Mouse (Mus musculus) testis, postnatal 10 days (tissue): Measurements from ENCODE around the gene Ugt1a9.
"Not testable (repeated sequence)": the region's sequence is repeated elsewhere in the genome, so short reads cannot be mapped to it uniquely, and the experiment has no call there.

Experiments used
- DNase-seq: peaks from one replicate; pipeline ENCODE4 v3.0.0; 2021; ENCODE audit warnings: low spot score

The Ugt1a9 gene

DNA sequence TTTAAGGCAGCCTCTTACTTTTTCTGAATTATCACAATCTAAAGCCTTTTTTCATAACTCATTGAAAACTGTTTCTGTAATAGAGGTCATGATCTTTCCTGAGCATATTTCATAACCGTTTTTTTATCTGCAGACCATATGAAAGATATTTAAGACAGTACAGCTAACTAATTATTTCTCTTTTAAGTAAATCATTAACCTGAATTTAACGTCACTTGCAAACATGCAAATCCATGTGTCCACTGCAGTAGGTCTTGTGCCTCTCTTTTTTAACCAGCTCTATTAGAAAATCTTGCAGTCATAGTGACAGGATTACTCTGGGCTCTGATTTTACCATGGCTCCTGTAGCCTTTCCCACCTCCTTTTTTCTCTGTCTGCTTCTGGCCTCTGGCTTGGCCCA lies at the start of gene Ugt1a9:
Ugt1a9 (plus strand) TSS at position 306 of the 400 bp plus-strand sequence.
- no peak for DNase-seq

DNA sequence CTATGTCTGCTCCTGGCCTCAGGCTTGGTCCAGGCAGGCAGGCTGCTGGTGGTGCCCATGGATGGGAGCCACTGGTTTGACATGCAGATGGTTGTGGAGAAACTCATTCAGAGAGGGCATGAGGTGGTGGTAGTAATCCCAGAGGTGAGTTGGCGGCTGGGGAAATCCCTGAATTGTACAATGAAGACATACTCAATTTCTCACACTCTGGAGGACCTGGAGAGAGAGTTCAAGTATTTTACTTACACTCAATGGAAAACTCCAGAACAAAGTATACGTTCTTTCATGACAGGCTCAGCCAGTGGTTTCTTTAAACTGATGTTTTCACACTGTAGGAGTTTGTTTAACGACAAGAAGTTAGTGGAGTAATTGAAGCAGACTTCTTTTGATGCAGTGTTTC lies 45.4 kb upstream of the Ugt1a9 start:
- not testable (repeated sequence) for DNase-seq

DNA sequence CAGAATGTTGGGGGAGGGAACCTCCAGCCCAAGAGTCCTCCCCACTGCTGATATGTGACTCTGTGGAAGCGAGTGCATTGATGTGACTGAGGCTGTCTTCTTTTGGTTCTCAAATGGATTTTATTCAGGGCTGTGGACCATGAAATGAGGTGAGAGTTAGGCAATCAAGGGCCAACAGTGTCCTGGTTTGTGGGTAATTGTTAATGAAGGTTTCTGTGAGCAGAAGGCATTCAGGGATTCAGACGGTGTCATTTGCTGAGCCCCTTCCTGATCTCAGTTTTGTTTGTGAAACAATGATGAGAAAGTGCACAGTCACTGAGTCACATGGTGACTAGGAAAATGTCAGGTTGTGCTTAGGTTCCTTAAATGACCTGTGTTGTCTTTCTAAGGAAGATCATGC lies 27.6 kb upstream of the Ugt1a9 start:
- DNase-seq, result not testable (repeated sequence)

DNA sequence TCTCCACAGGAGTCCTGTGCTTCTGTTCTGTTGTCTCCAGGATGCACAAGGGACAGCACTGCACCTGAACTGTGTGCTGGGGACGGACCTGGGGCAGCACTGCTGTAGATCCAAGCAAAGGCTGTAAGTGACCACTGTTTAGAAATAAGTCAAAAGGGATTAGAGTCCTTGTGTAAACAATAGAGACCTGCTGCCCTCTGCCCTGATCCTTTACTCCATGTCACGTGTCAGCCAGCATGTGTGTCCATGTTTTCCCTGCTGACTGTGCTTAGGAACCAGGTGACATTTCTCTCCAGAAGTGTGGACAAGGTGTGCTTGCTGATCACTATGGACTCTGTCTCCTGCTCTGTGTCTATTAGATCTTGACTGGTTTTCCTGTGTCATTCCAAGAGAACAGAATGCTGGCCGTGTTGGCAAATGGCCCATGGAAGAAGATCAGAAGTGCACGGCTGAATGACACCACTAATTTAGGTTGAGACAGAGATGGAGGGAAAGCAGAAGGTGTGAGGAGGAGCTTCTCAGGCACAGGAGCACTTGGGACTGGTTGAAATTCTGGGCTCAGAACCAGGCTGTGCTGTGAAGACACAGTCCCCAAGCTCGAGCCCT lies 25.7 kb upstream of the Ugt1a9 start:
- DNase-seq, result not testable (repeated sequence)

DNA sequence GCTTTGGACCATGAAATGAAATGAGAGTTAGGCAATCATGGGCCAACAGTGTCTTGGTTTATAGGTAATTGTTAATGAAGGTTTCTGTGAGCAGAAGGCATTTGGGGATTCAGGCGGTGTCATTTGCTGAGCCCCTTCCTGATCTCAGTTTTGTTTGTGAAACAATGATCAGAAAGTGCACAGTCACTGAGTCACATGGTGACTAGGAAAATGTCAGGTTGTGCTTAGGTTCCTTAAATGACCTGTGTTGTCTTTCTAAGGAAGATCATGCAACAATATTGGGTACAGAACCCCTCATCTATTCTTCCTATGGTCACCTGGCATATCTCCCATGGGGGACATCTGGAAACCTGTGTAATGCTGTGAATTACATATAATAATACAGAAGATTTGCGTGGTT lies 23.2 kb upstream of the Ugt1a9 start:
- not testable (repeated sequence) for DNase-seq

DNA sequence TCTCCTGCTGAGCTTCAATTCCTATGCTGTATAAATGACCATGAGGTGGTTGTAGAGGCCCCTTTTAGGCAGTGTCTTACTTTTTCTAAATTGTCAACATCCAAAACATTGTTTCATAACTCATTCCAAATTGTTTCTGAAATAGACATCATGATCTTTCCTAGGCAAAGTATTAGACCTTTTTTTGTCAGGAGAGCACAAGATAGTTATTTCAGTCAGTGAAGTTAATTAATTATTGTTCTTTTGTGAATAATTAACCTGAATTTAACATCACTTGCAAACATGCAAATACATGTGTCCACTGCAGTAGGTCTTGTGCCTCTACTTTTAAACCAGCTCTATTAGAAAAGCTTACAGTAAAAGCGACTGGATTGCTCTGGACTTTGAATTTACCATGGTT lies 15.5 kb upstream of the Ugt1a9 start, which contains the start of gene Ugt1a10:
Ugt1a10 (plus strand) TSS at position 301 of the 400 bp plus-strand sequence.
- no peak for DNase-seq

DNA sequence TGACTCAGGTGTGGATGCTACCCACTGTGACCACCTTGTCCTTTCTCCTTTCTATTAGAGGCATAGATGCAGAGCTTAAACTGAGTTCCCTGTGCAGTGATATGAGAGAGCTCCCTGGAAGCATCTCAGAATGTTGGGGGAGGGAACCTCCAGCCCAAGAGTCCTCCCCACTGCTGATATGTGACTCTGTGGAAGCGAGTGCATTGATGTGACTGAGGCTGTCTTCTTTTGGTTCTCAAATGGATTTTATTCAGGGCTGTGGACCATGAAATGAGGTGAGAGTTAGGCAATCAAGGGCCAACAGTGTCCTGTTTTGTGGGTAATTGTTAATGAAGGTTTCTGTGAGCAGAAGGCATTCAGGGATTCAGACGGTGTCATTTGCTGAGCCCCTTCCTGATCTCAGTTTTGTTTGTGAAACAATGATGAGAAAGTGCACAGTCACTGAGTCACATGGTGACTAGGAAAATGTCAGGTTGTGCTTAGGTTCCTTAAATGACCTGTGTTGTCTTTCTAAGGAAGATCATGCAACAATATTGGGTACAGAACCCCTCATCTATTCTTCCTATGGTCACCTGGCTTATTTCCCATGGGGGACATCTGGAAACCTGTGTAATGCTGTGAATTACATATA lies 4.0 kb upstream of the Ugt1a9 start:
- not testable (repeated sequence) for DNase-seq

DNA sequence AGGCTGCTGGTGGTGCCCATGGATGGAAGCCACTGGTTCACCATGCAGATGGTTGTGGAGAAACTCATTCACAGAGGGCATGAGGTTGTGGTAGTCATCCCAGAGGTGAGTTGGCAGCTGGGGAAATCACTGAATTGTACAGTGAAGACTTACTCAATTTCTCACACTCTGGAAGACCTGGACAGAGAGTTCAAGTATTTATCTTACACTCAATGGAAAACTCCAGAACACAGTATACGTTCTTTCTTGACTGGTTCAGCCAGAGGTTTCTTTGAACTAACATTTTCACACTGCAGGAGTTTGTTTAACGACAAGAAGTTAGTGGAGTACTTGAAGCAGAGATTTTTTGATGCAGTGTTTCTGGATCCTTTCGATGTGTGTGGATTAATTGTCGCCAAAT lies 302 bp downstream of the Ugt1a9 start:
- DNase-seq, result no peak

DNA sequence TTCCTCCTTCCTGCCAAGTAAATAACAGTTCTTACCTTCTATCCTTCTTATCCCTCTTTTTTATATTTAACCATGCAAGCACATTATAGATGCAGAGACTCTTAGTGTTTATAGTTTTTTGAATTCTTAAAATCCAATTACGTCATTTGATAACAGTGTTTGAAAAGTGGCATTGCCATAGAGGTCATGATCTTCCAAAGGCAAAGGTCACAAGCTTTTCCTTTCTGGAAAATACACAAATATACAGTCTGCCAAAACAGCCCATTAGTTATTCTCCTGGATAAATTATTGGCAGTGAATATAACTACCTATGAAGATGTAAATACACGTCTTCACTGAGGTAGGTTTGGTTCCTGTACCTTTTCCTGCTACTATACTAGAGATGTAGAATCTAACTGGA lies 3.9 kb downstream of the Ugt1a9 start:
- DNase-seq, result no peak

DNA sequence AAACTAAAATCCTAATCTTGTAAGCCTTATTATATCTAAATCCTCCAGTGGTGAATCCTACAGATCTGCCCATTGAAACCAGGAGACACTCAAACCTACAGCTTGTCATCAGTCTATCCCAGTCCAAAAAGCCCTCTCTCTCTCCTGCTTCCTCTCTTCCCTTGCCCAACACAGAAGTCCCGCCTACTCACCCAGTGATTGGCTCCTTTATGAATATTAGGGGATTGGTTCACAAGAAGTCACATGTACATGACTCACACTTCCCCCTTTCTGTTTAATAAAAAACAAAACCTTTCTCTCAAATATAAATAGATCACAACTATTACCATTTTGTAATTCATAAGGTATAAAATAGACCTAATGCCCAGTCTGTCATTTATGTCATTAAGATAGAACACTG lies 6.5 kb downstream of the Ugt1a9 start:
- no peak for DNase-seq

DNA sequence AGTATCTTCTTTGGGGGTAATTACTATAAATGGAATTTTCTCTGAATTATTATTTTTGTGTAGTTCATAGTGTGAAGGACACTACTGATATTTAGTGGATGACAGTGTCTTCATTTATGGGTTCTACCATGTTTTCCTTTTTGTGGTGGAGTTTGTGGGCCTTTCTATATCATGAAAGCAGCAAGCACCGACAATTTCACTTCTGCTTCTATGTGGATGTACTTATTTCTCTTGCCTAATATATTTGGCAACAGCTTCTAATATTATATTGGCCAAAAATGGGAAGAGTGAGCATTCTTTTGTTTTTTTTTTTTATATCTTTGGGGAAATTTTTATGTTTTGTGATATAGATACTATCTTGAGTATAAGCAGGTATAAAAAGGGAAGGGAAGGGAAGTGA lies 11.1 kb downstream of the Ugt1a9 start:
- DNase-seq, result no peak

DNA sequence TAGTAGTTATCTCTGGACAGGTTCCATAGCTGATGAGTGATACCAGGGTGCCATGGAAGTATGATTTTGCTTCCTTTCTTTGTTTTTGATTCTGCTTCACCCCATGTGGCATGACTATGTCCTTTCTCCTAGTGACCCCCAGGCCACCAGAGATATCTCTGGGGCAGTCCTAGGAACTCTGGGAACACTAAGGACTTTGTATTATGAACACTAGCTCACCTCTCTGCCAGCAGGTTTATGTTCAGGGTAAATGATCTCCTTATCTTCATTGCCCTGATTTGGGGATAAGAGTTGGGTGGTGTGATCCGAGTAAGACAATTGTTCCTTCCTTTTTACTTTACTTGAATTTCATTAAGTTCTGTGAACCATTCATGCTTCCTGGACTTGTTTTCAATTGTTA lies 15.5 kb downstream of the Ugt1a9 start:
- no peak for DNase-seq

DNA sequence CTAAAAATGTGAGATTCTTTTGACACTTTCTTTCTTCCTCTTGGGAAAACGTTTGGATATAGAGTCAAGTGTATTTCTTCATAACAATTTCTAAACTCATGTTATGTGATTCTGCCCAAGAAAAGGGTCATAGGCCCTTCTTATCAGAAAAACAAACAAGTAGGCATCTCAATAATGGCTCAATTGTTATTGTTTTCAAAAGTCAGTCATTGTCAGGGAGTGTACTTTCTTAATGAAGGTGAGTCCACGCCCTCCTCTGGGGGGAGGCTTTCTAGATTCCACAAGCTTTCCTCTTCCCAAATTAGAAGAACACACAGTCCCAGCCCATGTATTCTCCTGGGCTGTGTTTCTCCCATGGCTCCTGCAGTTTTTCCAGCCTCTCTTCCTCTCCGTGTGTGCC lies 16.9 kb downstream of the Ugt1a9 start, which contains the start of gene Ugt1a8:
Ugt1a8 (plus strand) TSS at position 301 of the 400 bp plus-strand sequence.
- no peak for DNase-seq

DNA sequence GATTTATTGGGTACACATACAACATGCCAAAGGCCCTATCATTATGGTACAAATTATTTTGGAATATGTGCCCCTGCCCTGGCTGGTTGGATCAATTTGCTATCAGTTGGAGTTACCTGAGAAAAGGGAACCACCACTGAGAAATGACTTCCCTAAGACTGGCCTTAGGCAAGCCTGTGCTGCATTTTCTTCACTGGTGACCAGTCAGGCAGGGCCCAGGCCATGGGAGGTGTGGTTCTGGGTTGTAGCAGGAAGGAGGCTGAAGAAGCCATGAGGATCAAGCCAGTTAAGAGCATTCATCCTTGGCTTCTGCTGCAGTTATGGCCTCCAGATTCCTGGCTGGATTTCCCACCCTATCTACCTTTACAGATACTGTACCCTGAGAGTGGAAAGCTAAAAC lies 21.7 kb downstream of the Ugt1a9 start:
- DNase-seq, result no peak

DNA sequence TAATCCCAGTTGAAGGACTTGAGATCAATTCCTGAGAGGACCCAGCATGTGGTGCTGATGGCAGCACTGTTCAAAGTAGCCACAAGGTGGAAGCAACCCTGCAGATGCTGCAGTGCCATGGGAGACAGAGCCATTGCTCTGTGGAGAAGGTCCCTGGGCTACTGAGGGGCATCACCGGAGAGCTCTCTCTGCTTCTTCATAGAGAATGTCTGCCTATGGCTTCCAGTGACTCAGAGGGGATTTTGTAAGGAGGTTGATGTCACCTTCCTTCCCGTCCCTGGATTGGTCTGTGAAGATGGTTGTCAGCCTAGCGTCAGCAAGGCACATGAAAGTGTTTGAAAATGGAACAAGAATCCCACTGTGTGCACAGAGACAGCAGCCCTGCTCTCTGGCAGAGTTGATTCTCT lies 23.7 kb downstream of the Ugt1a9 start:
- not testable (repeated sequence) for DNase-seq

DNA sequence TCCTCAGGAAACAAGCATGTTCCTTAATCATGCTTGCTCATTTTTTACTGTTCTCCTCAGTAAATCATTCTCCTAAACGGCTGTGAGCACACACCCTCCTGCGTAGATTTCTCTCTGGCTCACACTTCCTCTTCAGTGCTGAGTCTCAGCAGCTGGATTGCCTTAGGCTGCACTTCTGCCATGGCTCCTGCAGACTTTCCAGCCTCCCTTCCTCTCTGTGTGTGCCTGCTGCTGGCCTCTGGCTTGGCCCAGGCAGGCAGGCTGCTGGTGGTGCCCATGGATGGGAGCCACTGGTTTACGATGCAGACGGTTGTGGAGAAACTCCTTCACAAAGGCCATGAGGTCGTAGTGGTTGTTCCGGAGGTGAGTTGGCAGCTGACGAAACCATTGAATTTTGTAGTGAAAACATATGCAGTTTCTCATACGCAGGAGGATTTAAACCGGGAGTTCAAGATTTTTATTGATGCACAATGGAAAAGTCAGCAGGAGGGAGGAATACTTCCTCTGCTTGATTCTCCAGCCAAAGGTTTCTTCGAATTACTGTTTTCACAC lies 24.4 kb downstream of the Ugt1a9 start, which contains the start of gene Ugt1a7c:
Ugt1a7c (plus strand) TSS at position 122 of the 552 bp plus-strand sequence.
- DNase-seq, result no peak

DNA sequence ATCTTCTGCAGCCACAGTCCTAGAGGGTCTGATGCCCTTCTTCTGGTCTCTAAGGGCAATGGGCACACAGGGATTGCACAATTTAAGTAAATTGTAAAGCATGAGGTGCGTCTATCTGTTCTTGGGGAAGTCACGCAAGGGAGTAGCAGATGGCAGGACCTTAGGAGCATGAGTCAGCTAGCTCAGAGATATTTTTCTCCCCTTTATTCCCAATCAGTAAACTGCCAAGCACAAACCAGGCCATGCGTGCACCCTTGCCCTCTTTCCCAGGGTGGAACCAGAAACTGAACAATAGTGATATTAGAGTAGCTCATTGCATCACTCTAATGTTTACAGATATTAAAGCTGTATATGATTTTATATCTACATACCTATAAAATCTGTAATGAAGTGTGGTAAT lies 27.9 kb downstream of the Ugt1a9 start:
- DNase-seq, result not testable (repeated sequence)

DNA sequence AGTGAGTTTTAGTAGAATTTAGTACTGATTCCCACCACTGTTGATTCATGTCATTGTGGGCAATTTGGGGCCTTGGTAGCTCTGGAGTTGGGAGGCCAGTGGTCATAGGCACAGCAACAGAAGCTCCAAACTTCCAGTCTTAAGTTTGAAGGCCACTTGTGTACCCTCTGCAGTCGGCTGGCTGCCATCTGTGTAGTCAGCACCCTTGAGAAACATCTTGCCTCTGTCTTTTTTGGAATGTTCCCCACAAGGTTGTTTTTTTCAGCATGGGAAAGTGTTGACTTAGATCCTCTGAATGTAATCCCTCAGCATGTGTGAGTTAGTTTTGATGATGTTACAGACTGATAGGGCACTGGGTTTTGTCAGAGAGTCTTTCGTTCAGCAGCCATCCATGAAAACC lies 29.1 kb downstream of the Ugt1a9 start:
- not testable (repeated sequence) for DNase-seq

DNA sequence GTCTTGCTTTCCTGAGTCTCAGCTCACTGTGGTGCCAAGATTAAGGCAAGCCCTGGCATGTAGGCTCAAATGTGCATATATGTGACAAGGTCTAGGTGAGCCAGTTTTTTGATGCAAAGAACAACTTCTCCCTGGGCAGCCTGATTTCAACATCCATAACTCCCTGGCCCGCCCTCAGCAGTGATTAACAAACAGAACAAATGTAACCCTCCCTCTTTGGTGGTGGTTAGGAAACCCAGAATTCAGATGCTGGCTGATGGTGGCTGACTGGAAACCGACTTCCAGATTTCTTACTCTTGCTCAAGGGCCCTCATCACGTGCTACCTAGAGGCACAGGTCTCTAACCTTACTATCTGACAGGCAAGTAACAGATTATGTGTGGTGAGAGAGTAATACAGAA lies 32.4 kb downstream of the Ugt1a9 start, which contains the start of gene Ugt1a6b:
Ugt1a6b (plus strand) TSS at position 234 of the 400 bp plus-strand sequence.
- not testable (repeated sequence) for DNase-seq

DNA sequence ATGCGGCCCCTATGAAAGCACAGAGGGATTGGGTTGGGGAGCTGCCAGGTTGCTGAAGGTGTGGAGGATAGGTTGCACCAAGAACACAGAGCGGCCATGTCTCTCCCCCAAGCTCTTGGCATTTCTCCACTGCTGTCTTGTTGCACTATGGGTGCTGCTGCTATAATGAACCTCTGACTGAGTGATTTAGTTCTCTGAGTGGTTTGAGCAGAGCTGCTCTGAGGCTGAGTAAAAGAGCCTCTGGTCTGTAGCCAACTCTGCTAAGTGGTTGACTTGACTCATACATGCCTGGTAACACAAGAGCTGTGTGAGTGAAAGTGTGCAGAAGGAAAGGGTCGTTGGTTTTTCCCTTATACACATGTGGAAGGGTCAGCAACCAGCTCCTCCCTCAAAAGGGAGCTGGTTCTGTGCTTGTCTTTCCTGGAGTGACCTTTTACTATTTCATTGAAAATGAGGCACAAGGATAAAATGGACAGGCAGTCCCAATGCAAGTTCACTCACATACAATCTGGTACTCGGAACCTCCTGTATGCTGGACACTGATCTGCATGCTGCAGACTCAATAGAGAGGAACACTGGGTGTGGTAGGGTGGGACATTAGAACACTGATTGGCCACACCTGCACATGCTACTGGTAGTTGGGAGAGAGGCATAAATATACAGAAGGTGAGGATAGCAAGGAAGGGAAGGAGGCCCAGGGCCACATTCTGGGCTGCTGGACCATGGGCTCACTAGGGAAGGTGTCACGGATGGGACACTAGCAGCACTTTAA lies 33.3 kb downstream of the Ugt1a9 start:
- DNase-seq, result not testable (repeated sequence)

DNA sequence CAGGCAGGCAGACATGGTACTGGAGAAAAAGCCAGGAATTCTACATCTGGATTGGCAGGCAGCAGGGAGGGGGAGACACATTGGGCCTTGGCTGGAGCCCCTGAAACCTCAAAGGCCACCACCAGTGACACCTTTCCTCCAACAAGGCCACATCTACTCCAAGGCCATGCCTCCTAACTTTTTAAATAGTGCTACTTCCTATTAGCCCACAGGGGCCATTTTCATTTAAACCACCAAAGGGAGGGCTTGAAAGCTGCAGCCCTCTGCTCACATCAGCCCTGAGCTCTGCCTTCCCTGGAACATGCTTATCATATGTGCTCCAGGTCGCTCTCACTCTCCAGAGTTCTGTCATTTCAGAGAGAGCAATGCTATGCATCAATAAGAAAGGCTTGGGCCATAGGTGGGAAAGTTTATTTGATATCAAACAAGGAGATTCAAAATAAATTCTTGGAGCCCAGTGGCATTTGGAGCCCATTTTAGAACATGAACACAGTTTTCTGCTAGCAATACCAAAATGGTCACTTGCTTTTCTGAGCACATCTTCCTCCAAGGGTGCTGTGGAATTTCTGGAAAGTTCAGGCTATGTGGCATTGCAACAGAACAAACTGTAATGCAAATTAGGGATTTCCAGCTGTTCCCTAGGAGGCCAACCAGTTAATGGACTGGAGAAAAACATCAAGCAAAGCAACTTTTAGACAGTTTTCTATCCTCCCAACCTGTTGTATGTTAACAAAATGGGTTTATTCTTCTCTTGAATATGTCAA lies 34.2 kb downstream of the Ugt1a9 start:
- no peak for DNase-seq

DNA sequence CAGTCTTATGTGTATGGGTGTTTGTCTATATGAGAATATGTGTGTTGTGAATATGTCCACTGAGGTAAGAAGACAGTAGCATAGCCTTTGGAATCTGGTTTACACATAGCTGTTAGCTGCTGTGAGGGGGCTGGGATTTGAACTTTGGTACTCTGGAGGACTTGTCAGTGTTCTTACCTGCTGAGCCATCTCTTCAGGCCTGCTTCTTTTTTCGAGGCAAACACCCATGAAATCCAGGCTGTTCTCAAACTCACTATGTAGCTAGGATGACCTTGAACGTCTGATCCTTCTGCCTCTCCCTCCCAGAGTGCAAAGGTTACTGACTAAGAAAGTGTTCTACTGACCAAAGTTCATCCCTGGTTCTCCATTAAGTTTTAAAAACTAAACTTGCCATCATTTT lies 35.1 kb downstream of the Ugt1a9 start:
- DNase-seq, result no peak
